Mouse (Mus musculus) central nervous system, embryonic 14 days (tissue): ENCODE results near the gene Gpr62. TPM values are rescaled to one million over a fixed set of nuclear protein-coding genes. Genes with fewer than 3 reads are reported as not detected.

ENCODE experiments used
- polyA plus RNA-seq: library from polyadenylated mRNA; depleted of rRNA; stranded (reverse); fragments of >200 nt; gene quantifications from 2 replicates; pipeline ENCODE4 v1.2.3, GENCODE M21; 2012; rRNA removed

The Gpr62 gene
- 0.29 and 0.65 TPM in 2 replicates for polyA plus RNA-seq

DNA sequence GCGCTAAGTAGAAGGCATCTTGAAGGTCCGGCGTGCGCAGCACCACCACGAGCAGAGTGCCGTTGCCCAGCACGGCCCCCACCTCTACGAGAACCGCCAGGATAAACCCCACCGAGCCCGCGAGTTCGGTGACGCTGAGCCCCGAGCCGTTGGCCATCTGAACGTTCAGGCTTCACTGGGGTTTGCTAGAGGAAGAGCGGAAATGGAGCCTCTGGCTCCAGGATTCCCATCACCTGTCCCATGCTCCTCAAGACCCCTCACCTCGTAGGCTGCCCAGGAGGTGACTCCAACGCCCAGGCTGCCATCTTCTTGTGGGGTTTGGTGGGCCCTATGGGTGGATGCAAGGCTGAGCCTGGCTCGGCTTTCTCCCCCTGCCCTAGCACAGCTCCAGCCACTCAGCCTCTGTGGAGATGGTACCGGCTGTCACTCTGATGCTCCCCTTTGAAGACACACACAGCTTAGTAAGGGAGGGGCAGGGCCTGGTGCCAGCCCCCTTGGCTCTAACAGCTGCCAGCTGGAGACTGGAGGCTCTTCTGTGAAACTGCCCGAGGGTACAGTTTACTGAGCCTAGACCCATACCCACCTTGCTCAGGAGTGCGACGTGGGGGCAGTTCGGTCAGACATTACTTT is at the start of gene Gpr62:
Gene Gpr62 (minus strand): TSS at position 368 of the 630 bp plus-strand sequence.

DNA sequence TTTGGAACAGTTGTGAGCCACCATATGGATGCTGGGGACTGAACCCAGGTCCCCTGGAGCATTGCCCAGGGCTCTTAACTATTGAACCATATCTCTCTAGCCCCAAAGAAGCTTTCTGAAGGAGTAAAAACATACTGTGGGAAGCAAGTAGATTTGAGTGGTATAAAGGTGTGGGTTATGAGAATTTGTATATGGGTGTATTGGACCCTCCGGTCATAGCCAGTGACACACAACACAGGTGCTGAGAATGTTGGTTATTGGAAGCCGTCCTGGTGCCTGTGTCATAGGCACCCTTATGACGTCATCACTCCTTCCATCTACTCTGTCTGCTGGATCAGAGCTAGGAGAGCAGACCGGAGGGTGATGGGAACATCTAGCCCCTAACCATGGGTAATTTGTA is 48.5 kb upstream of the Gpr62 start, which contains the start of gene Iqcf5:
Gene Iqcf5 (plus strand): TSS at position 301 of the 400 bp plus-strand sequence.

DNA sequence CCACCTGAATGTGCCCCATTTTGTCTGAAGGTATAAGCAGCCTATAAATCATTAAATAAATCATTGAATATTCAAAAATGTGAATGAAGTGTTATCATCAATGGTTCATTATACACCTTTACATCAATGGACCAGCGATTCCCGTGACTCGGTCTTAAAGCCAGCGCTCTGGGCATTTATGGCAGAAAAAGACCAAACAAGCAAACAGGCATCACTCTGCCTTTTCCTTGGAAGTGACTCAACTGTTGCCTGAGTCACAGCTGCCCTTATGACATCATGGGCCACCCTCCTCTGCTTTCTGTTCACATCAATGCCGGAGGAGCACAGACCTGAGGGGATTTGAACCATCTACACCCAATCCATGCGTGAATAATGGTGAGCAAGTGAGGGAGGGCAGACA is 33.9 kb upstream of the Gpr62 start, which contains the start of gene Iqcf1:
Gene Iqcf1 (plus strand): TSS at position 301 of the 400 bp plus-strand sequence.

DNA sequence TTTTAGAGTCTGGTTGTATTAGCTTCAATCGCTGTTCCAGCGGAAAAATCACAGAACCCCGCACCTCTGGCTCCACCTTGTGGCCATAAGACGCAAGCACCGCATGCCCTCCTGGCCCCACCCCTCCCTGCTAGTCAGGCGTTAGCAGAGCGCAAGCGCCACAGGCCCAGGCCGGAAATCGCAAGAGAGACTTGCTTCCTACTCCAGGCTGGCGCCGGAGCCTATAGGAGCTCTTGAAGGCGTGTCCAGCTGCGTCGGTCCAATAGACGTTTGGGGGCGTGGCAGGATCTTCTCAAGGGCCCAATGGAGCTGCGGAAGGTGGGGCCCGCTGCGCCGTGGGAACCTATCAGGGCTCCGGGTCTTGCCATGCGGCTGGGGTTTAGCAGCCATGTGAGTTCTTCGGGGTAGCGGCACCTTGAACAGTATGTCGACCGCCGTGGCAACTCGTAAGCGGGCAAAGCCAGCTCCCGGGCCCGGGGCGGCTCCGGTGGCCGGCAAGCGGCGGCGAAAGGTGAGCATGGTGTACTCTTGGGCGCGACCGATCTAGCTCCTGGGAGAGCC is 11.3 kb upstream of the Gpr62 start, which contains the start of gene Parp3:
Gene Parp3 (minus strand): TSS at position 26 of the 561 bp plus-strand sequence.

DNA sequence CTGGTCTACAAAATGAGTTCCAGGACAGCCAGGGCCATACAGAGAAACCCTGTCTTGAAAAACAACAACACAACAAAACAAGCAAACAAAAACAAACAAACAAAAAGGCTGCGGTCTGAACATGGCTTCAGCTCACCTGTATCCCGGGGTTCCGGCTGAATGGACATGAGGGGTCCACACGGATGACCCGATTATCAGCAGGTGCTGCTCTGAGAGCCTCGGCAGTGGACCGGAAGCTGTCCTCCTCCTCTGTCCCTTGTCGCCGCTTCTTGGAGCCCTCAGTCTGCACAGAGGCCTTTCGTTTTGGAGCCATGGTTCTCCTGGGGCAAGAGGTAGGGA is 9.9 kb upstream of the Gpr62 start, which contains the start of gene Rrp9:
Gene Rrp9 (plus strand): TSS at position 301 of the 339 bp plus-strand sequence.

DNA sequence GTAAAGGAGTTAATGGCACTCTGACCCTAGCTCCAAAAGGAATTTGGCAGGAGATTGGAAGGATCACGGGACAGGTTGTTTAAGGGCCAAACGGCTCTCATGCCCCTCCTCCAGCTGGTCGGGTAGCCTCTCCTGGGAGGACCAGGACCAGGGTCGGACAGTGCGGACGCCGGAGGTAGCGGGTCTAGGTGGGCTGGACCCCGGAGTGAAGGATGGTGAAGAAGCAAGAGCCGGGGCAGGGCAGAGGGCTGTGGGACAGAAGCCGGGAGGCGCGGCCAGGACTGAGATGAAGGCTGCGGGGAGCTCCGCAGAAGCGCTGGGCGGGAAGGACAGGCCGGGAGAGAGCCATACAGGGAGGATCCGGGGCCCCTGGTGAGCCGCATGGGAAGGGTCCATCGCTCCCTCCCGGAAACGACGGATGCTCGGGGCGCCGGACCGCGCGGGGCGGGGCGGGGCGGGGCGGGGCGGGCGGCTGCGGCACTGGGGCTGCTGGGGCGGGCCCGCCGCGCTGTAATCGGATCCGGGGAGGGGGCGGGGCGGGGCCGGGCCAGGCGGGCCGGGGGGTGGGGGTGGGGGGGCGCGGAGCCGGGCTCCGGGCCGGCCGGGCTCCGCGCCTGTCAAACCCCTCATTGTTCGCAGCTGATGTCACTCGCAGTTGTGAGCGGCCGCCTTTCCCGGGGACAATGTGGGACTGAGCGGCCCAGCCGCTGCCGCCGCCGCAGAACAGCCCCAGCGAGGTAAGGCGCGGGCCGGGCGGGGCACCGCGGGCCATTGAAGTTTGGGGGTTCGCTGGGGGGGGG is 12.3 kb downstream of the Gpr62 start, which contains the start of gene Pcbp4:
Gene Pcbp4 (plus strand): TSS at position 21 of the 800 bp plus-strand sequence.

DNA sequence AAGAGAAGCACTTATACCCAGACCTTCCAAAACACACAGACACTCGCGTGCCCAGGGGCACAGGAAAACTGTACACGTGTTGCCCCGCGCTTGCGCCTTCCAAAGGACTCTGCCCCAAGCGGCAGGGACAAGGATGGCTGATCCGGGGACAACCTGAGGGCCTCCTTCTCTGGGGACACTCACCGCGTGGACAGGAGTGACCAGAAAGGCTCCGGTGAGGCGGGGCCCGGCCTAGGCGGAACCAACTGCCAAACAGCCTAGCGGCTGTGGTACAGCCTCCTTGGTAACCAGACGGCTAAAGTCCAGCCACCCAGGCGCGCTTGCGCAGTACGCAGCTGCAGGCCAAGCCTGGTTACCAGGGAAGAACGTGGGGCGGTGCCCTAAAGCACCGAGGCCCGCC is 18.4 kb downstream of the Gpr62 start, which contains the start of the genes Abhd14b and Abhd14a:
Gene Abhd14b (plus strand): TSS at position 112 of the 400 bp plus-strand sequence.
Gene Abhd14a (minus strand): TSS at position 331 of the 400 bp plus-strand sequence.

DNA sequence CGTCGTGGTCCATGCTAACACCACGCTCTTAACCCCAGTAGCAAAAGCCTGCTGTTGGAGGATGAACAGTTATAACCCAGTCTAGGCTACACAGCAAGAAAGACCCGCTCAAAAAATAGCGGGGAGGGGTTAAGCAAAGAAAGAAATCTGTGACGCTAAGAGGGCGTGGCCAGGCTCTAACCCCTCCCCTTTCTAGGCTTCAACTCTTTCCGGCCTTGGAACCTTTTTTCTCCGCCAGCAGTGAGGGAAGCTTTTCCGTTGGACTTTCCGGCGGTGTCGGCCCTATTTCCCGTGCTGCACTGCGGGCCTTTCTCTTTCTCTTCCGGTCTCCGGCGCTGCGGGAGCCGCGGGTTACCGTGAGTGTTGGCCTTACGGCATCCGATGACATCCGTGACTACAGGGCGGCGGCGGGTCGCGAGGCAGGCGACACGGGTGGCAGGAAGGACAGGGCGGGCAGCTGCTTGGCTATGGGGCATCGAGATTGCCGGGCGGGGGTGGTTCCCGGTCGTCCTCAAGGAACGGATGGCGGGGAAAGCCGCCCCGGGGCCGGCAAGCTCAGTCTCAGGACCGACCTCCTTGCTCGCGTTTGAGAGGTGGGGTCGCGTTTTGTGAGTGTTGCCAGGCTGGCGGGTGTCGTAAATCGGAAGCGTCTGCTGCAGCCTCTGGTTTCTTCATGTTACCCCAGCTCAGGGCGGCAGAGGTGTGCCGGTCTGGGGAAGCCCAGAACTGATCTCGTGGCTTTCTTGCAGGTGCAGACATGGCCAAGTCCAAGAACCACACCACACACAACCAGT is 36.3 kb downstream of the Gpr62 start, which contains the start of gene Rpl29:
Gene Rpl29 (plus strand): TSS at position 234 of the 794 bp plus-strand sequence.

Other genes with a start within 250 kb of the Gpr62 start
- 0.41 and 0.50 TPM in 2 replicates for gene Tlr9, start 243.3 kb downstream of the Gpr62 start, polyA plus RNA-seq
- 88.5 and 96.6 TPM in 2 replicates for gene Alas1, start 217.3 kb downstream of the Gpr62 start, polyA plus RNA-seq
- gene Poc1a, start 184.9 kb downstream of the Gpr62 start, polyA plus RNA-seq = 12.0 and 12.3 TPM in 2 replicates
- 33.3 and 48.3 TPM in 2 replicates for gene Dusp7, start 97.3 kb downstream of the Gpr62 start, polyA plus RNA-seq
- 818 and 832 TPM in 2 replicates for gene Rpl29, start 36.5 kb downstream of the Gpr62 start, polyA plus RNA-seq
- 22.9 and 23.0 TPM in 2 replicates for gene Acy1, start 27.6 kb downstream of the Gpr62 start, polyA plus RNA-seq
- 15.2 and 23.0 TPM in 2 replicates for gene Abhd14b, start 18.5 kb downstream of the Gpr62 start, polyA plus RNA-seq
- gene Abhd14a, start 18.3 kb downstream of the Gpr62 start, polyA plus RNA-seq = 56.2 and 65.9 TPM in 2 replicates
- 528 and 567 TPM in 2 replicates for gene Pcbp4, start 12.6 kb downstream of the Gpr62 start, polyA plus RNA-seq
- gene Rrp9, start 10.0 kb upstream of the Gpr62 start, polyA plus RNA-seq = 44.2 and 44.7 TPM in 2 replicates
- gene Parp3, start 11.0 kb upstream of the Gpr62 start, polyA plus RNA-seq = 2.0 and 3.3 TPM in 2 replicates
- gene Iqcf1, start 34.0 kb upstream of the Gpr62 start, polyA plus RNA-seq = not detected in 2 replicates
- not detected in 2 replicates for gene Iqcf5, start 48.6 kb upstream of the Gpr62 start, polyA plus RNA-seq
- not detected in 2 replicates for gene Iqcf3, start 95.7 kb upstream of the Gpr62 start, polyA plus RNA-seq
- not detected in 2 replicates for gene Iqcf4, start 105.1 kb upstream of the Gpr62 start, polyA plus RNA-seq
- gene Iqcf6, start 160.6 kb upstream of the Gpr62 start, polyA plus RNA-seq = not detected in 2 replicates
- gene Grm2, start 190.1 kb upstream of the Gpr62 start, polyA plus RNA-seq = 7.3 and 7.7 TPM in 2 replicates
- 41.9 and 48.5 TPM in 2 replicates for gene Tex264, start 220.0 kb upstream of the Gpr62 start, polyA plus RNA-seq